Mouse (Mus musculus): ENCODE data around the gene Megf11.

Megf11 gene

GRCm38 (mm10) chr9:64739001-64739400 lies 353.6 kb downstream of the Megf11 start:
- POLR2A ChIA-PET, result interaction anchor here in 2 of 4 experiments (0.6 to 3.7 kb wide), 7 partner anchors 14 to 496 kb away, joined by 3 to 25 read pairs (median 5); partner anchors contain the start of genes Dennd4a (in 1 of the 2) and Tipin (in 1 of the 2)
- CTCF ChIA-PET, result interaction anchor here in 1 of 4 experiments (0.6 to 0.7 kb wide), 2 partner anchors 34 to 829 kb away, joined by 3 read pairs; no protein-coding TSS in a partner anchor

GRCm38 (mm10) chr9:64742453-64742852 lies 357.0 kb downstream of the Megf11 start:
- CTCF ChIA-PET, result no interaction called here
- POLR2A ChIA-PET, result interaction anchor here in 1 of 4 experiments (0.5 to 0.6 kb wide), 2 partner anchors 49 to 788 kb away, joined by 3 to 8 read pairs; no protein-coding TSS in a partner anchor

GRCm38 (mm10) chr9:64747735-64748134 lies 362.3 kb downstream of the Megf11 start:
- ChIA-PET CTCF (interaction anchor here in 2 of 4 experiments (0.6 to 1.3 kb wide), 3 partner anchors 11 to 400 kb away, joined by 3 to 5 read pairs (median 3); no protein-coding TSS in a partner anchor), POLR2A (interaction anchor here in 1 of 4 experiments (1.4 to 2.7 kb wide), 2 partner anchors 11 kb away, joined by 4 to 14 read pairs; partner anchors contain the start of gene Rab11a)

- ChIA-PET CTCF (interaction anchor here in 2 of 4 experiments (0.5 to 0.9 kb wide), 4 partner anchors 19 to 398 kb away, joined by 3 to 20 read pairs (median 6); no protein-coding TSS in a partner anchor), POLR2A (interaction anchor here in 3 of 4 experiments (0.6 to 2.0 kb wide), 3 partner anchors 12 to 145 kb away, joined by 3 to 7 read pairs (median 4); partner anchors contain the start of gene Rab11a (in 1 of the 3))
Observed at GRCm38 (mm10) chr9:64749314-64749713, 363.9 kb downstream of the Megf11 start.

DNA sequence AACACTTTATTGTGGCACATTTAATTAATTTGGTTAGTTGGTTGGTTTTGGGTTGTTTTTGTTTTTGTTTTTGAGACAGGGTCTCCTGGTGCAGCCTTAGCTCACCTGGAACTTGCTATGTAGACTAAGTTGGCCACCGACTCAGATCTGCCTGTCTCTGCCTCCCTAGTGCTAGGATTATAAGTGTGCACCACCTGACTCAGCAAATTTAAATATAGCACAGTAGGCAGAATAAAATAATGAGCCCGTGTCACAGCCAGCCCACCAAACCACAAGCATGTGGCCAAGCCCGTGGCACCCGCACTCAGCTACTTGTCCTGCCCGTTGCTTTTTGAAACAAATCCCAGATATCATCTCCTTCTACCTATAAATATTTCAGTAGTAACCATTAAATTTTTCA lies 367.1 kb downstream of the Megf11 start:
- CTCF ChIA-PET, result no interaction called here

GRCm38 (mm10) chr9:64758052-64758451 lies 372.6 kb downstream of the Megf11 start:
- ChIA-PET CTCF (interaction anchor here in 3 of 4 experiments (0.6 to 1.6 kb wide), 3 partner anchors 11 to 265 kb away, joined by 3 to 9 read pairs (median 5); no protein-coding TSS in a partner anchor), POLR2A (interaction anchor here in 1 of 4 experiments (0.6 kb wide), 1 partner anchor 14 kb away, joined by 3 read pairs; no protein-coding TSS in a partner anchor)

More for the DNA sequence above, 367.1 kb downstream of the Megf11 start:
- POLR2A ChIA-PET, result interaction anchor here in 1 of 4 experiments (1.4 kb wide), 1 partner anchor 14 kb away, joined by 5 read pairs; no protein-coding TSS in a partner anchor

All from embryonic stem cell, embryonic (primary cell).